Mouse (Mus musculus): ENCODE measurements at regions not wholly inside any gene's neighbourhood (a gene's known extent, or its start where the extent isn't known, plus 50 kb on each side); places are given as distances from the start of the nearest gene placed in this dataset.

DNA sequence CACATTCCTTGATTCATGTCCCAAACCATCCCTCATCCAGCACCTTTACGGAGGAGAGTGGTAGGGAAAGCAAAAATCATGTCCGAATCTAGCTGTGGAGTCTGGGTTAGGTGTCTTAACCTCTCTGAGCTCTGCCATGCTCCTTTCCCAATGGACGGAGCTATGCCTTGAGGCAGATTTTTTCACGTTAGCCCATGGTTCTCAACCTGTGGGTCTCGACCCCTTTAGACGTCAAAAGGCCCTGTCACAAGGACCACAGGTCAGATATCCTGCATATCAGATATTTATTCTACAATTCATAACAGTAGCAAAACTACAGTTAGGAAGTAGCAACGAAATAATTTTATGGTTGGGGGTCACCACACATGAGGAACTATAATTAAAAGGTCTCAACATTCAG lies 198.1 kb downstream of the Cdc5l start:
- H3K9ac ChIP-seq (ENCODE audit: insufficient read depth, low read depth): no peak overlapping the region
- peak; percentile 57; the same call in 1 of the 2 replicates for TF ChIP-seq CHD2 (IDR thresholded peaks at IDR 0.05; ENCODE audit: low read length)
- TF ChIP-seq MXI1 (IDR thresholded peaks at IDR 0.05; ENCODE audit: low read depth, low read length): no peak
- no peak for TF ChIP-seq UBTF (IDR thresholded peaks at IDR 0.05; ENCODE audit: low read depth, low read length)
- in situ Hi-C loops (cut with MboI; ENCODE audit: low pct_ligation_motif_present, low pct_unique_long_range_greater_than_20kb, low sequenced_read_pairs) (no loop called here), dilution Hi-C loops (cut with MboI; ENCODE audit: extremely low pct_ligation_motif_present, extremely low pct_unique_long_range_greater_than_20kb, low sequenced_read_pairs) (no loop called here)
- no peaks in the 10 kb centered on the region for H3K36me3 ChIP-seq (replicated peaks in 1 of 2; ENCODE audit: control insufficient read depth in 1 of 2, insufficient read depth in 1 of 2, low read length in 1 of 2)
- no peak overlapping the region for H3K4me2 ChIP-seq (ENCODE audit: insufficient read depth, low read depth, poor library complexity, severe bottlenecking)
- no peaks in the 10 kb centered on the region for H3K79me2 ChIP-seq (replicated peaks; ENCODE audit: control insufficient read depth, extremely low read depth, insufficient read depth, poor library complexity, severe bottlenecking)
- H3K27me3 ChIP-seq (replicated peaks): no peaks in the 10 kb centered on the region
- no peak for DNase-seq (ENCODE audit: extremely low read depth)
- peaks cover 12% of the 10 kb centered on the region for H3K9me3 ChIP-seq (replicated peaks; ENCODE audit: low read length)
- H3K4me3 ChIP-seq (replicated peaks in 1 of 3; ENCODE audit: low read depth in 2 of 3, low read length in 2 of 3, poor library complexity in 1 of 3): no peak overlapping the region
- no peak overlapping the region for H3K27ac ChIP-seq (ENCODE audit: insufficient read depth, low read depth)
- H3K4me1 ChIP-seq (ENCODE audit: control insufficient read depth in 1 of 2, insufficient read depth in 2 of 2): no peaks in the 10 kb centered on the region

- dilution Hi-C loops (cut with MboI; ENCODE audit: extremely low pct_ligation_motif_present, extremely low pct_unique_long_range_greater_than_20kb, low sequenced_read_pairs) (no loop called here), in situ Hi-C loops (cut with MboI; ENCODE audit: low pct_ligation_motif_present, low pct_unique_long_range_greater_than_20kb, low sequenced_read_pairs) (no loop called here)
- peaks cover 10% of the 10 kb centered on the region for H3K9me3 ChIP-seq (replicated peaks; ENCODE audit: low read length)
Measured at GRCm38 (mm10) chr17:45232874-45233273, 200.7 kb downstream of the Cdc5l start.

DNA sequence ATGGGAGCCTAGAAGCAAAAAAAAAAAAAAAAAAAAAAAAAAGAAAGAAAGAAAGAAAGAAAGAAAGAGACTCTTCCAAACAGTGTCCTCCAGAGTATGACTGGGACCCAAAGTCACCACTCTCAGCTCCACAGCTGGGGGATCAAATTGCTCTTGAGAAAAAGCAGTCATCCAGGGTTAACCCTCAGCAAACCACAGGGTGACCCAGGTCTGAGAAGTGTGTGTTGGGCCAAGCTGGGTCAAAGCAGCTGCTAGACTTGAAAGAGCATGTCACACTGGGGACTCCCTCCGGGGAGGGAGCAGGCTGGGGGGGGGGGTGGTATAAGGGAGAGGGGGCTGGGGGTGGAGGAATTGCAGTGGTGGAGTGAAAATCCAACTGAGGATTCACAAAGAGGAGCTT lies 206.3 kb downstream of the Cdc5l start:
- Histone ChIP-seq H3K27ac (ENCODE audit: insufficient read depth, low read depth) (no peak overlapping the region), H3K36me3 (replicated peaks in 1 of 2; ENCODE audit: control insufficient read depth in 1 of 2, insufficient read depth in 1 of 2, low read length in 1 of 2) (no peaks in the 10 kb centered on the region), H3K9ac (ENCODE audit: insufficient read depth, low read depth) (no peak overlapping the region), H3K27me3 (replicated peaks) (no peaks in the 10 kb centered on the region), H3K79me2 (replicated peaks; ENCODE audit: control insufficient read depth, extremely low read depth, insufficient read depth, poor library complexity, severe bottlenecking) (no peaks in the 10 kb centered on the region), H3K4me3 (replicated peaks in 1 of 3; ENCODE audit: low read depth in 2 of 3, low read length in 2 of 3, poor library complexity in 1 of 3) (no peak overlapping the region), H3K4me2 (ENCODE audit: insufficient read depth, low read depth, poor library complexity, severe bottlenecking) (no peak overlapping the region), H3K9me3 (replicated peaks; ENCODE audit: low read length) (no peaks in the 10 kb centered on the region), H3K4me1 (ENCODE audit: control insufficient read depth in 1 of 2, insufficient read depth in 2 of 2) (peaks cover 0 to 2% of the 10 kb centered on the region in 2 experiments; a peak in 1 of 4 replicates)
- in situ Hi-C loops (cut with MboI; ENCODE audit: low pct_ligation_motif_present, low pct_unique_long_range_greater_than_20kb, low sequenced_read_pairs) (no loop called here), dilution Hi-C loops (cut with MboI; ENCODE audit: extremely low pct_ligation_motif_present, extremely low pct_unique_long_range_greater_than_20kb, low sequenced_read_pairs) (no loop called here)
- TF ChIP-seq RAD21 (IDR thresholded peaks at IDR 0.05; ENCODE audit: low read depth, low read length) (no peak), RCOR1 (conservative IDR thresholded peaks at IDR 0.05; ENCODE audit: low read depth, low read length) (no peak), SMC3 (IDR thresholded peaks at IDR 0.05; ENCODE audit: low read depth, low read length) (no peak), UBTF (IDR thresholded peaks at IDR 0.05; ENCODE audit: low read depth, low read length) (no peak), USF1 (IDR thresholded peaks at IDR 0.05; ENCODE audit: low read depth, low read length) (no peak), ELF1 (IDR thresholded peaks at IDR 0.05; ENCODE audit: low read depth, low read length) (no peak), EP300 (IDR thresholded peaks at IDR 0.05; ENCODE audit: low read length) (no peak), NELFE (IDR thresholded peaks at IDR 0.05; ENCODE audit: low read depth, low read length) (no peak), IRF4 (IDR thresholded peaks at IDR 0.05; ENCODE audit: low read depth, low read length) (no peak), MAFK (IDR thresholded peaks at IDR 0.05; ENCODE audit: insufficient replicate concordance, low read length) (no peak), GABPA (IDR thresholded peaks at IDR 0.05; ENCODE audit: insufficient replicate concordance, low read depth, low read length) (no peak), SIN3A (IDR thresholded peaks at IDR 0.05; ENCODE audit: low read length) (no peak), CHD1 (IDR thresholded peaks at IDR 0.05; ENCODE audit: low read depth, low read length) (no peak), MEF2A (IDR thresholded peaks at IDR 0.05; ENCODE audit: borderline replicate concordance, low read depth, low read length) (no peak), ZKSCAN1 (IDR thresholded peaks at IDR 0.05; ENCODE audit: borderline replicate concordance, low read depth, low read length) (no peak), POLR2A (IDR thresholded peaks at IDR 0.05; ENCODE audit: low read depth, low read length) (no peak)
- DNase-seq (ENCODE audit: extremely low read depth): no peak

More at GRCm38 (mm10) chr17:45232874-45233273, 200.7 kb downstream of the Cdc5l start:
- Histone ChIP-seq H3K4me1 (ENCODE audit: control insufficient read depth in 1 of 2, insufficient read depth in 2 of 2) (no peaks in the 10 kb centered on the region), H3K4me3 (replicated peaks in 1 of 3; ENCODE audit: low read depth in 2 of 3, low read length in 2 of 3, poor library complexity in 1 of 3) (no peak overlapping the region), H3K36me3 (replicated peaks in 1 of 2; ENCODE audit: control insufficient read depth in 1 of 2, insufficient read depth in 1 of 2, low read length in 1 of 2) (no peaks in the 10 kb centered on the region), H3K9ac (ENCODE audit: insufficient read depth, low read depth) (no peak overlapping the region), H3K4me2 (ENCODE audit: insufficient read depth, low read depth, poor library complexity, severe bottlenecking) (no peak overlapping the region), H3K79me2 (replicated peaks; ENCODE audit: control insufficient read depth, extremely low read depth, insufficient read depth, poor library complexity, severe bottlenecking) (no peaks in the 10 kb centered on the region), H3K27me3 (replicated peaks) (no peaks in the 10 kb centered on the region), H3K27ac (ENCODE audit: insufficient read depth, low read depth) (no peak overlapping the region)
- no peak for DNase-seq (ENCODE audit: extremely low read depth)
- no peak for TF ChIP-seq UBTF (IDR thresholded peaks at IDR 0.05; ENCODE audit: low read depth, low read length)
- no peak for TF ChIP-seq CHD1 (IDR thresholded peaks at IDR 0.05; ENCODE audit: low read depth, low read length)
- TF ChIP-seq RCOR1 (conservative IDR thresholded peaks at IDR 0.05; ENCODE audit: low read depth, low read length): no peak
- no peak for TF ChIP-seq JUN (IDR thresholded peaks at IDR 0.05; ENCODE audit: insufficient read depth, low read depth, low read length)
- no peak for TF ChIP-seq ETS1 (conservative IDR thresholded peaks at IDR 0.05; ENCODE audit: low read depth, low read length)
- TF ChIP-seq POLR2AphosphoS2 (IDR thresholded peaks at IDR 0.05; ENCODE audit: low read depth, low read length): no peak
- no peak for TF ChIP-seq MXI1 (IDR thresholded peaks at IDR 0.05; ENCODE audit: low read depth, low read length)
- no peak for TF ChIP-seq HCFC1 (IDR thresholded peaks at IDR 0.05; ENCODE audit: low read depth, low read length)
- no peak for TF ChIP-seq NRF1 (IDR thresholded peaks at IDR 0.05; ENCODE audit: low read depth, low read length)
- no peak for TF ChIP-seq TBP (conservative IDR thresholded peaks at IDR 0.05; ENCODE audit: low read depth, low read length)
- TF ChIP-seq PAX5 (IDR thresholded peaks at IDR 0.05; ENCODE audit: low read length): no peak
- no peak for TF ChIP-seq POLR2A (IDR thresholded peaks at IDR 0.05; ENCODE audit: low read depth, low read length)
